Mouse (Mus musculus): ENCODE results near the gene Ccdc18. TPM values are rescaled to one million over a fixed set of nuclear protein-coding genes. Genes with fewer than 3 reads are reported as not detected.

Gene Ccdc18
- polyA plus RNA-seq, 1 experiment from 2014 or later, result 10.7 TPM

DNA sequence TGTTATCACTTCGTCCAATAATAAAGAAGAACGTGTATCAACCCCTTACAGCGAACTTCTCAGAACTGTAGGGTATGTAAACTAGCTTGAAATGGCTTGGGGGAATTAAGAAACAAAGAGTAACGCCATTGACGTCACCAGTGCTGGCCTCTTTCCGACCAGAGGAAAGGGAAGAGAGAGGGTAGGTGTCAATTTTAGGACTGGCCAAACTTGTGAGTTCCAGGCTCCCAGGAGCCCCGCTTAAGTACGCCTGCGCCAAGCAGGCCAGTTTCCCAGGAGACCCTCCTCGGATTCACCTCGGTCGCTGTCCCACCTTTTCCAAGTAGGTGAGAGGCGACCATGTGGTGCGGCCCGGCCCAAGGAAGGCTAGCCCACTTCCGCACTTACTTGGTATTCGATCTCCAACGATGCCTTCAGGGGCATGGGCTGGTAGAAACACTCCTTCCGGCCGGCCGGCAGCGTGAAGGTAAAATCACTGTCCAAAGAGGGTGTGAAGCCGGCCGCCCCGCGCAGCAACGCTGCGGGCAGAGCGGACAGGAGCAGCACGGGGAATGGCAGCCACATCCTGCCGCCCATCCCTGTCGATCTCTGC is 730 bp upstream of the Ccdc18 start:
- H3K4me3 ChIP-seq (ENCODE audit: low read length), result peak overlapping the region; percentile 89
- under 1% methylated on average over 32 of the region's 32 CpGs for WGBS
- peak overlapping the region; percentile 84 for H3K9ac ChIP-seq (ENCODE audit: low read depth, low read length)
- peaks cover 7% of the 10 kb centered on the region; the same call in 1 of the 2 replicates for H3K36me3 ChIP-seq (ENCODE audit: control insufficient read depth, insufficient read depth, low read length)
- peak overlapping the region; percentile 53 for H3K4me2 ChIP-seq (replicated peaks; ENCODE audit: low read depth, low read length)
- no peaks in the 10 kb centered on the region for H3K9me3 ChIP-seq (ENCODE audit: control insufficient read depth, low read length)
- ATAC-seq (ENCODE audit: low FRiP score, low TSS enrichment), result no peak; the same call in 1 of the 2 replicates
- H3K27ac ChIP-seq (ENCODE audit: low read depth, low read length), result peak overlapping the region; percentile 94
- H3K4me1 ChIP-seq (ENCODE audit: control insufficient read depth, insufficient read depth, low read length), result peaks cover 4% of the 10 kb centered on the region; the same call in 1 of the 2 replicates
- H3K27me3 ChIP-seq (ENCODE audit: control insufficient read depth, insufficient read depth, low read length), result no peaks in the 10 kb centered on the region

DNA sequence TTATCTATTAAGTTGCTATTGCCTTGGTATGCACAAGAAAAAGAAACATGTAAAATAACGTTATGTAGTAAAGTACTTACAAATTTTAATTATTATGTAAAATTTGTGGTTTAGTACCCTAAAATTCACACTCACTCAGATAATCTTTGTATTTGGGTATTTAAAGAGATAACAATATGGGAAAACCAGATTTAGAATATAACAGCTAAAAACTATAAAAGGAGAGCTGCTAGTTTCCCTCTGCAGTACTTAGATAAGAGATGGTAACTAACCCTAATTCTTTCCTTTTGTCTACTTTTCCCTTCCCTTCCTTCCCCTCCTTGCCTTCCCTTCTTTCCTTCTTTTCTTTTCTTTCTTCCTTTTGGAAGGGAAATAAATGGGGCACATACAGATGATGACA is 19.9 kb downstream of the Ccdc18 start:
- Histone ChIP-seq H3K36me3 (ENCODE audit: control insufficient read depth, insufficient read depth, low read length) (no peaks in the 10 kb centered on the region), H3K27ac (ENCODE audit: low read depth, low read length) (no peak overlapping the region), H3K4me1 (ENCODE audit: control insufficient read depth, insufficient read depth, low read length) (no peaks in the 10 kb centered on the region), H3K9me3 (ENCODE audit: control insufficient read depth, low read length) (no peaks in the 10 kb centered on the region), H3K4me3 (ENCODE audit: low read length) (no peak overlapping the region), H3K27me3 (ENCODE audit: control insufficient read depth, insufficient read depth, low read length) (no peaks in the 10 kb centered on the region), H3K9ac (ENCODE audit: low read depth, low read length) (no peak overlapping the region), H3K4me2 (replicated peaks; ENCODE audit: low read depth, low read length) (no peak overlapping the region)
- no peak for ATAC-seq (ENCODE audit: low FRiP score, low TSS enrichment)
- WGBS, result 92% methylated on average over 1 of the region's 1 CpGs

DNA sequence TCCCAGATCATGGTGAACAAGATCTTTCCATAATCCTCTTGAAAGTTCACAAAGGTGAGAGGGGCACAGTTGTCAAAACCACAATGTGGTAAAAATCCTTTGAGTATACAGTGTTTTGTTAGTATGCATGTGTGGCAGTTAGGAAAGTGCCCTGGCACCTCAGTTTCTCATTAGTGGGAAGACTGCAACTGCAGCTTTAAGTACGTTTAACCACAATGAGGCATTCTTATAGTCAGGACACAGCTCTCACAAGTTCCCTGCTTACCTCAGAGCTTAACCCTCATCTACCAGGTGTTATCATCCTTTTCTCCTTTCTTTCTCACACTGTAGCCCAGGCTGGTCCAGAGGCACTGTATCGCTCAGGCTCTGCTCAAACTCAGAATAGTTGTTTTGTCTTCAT is 28.1 kb downstream of the Ccdc18 start:
- 86% methylated on average over 2 of the region's 2 CpGs for WGBS
- H3K4me3 ChIP-seq (ENCODE audit: low read length), result no peak overlapping the region
- ATAC-seq (ENCODE audit: low FRiP score, low TSS enrichment), result no peak
- no peaks in the 10 kb centered on the region for H3K27me3 ChIP-seq (ENCODE audit: control insufficient read depth, insufficient read depth, low read length)
- H3K36me3 ChIP-seq (ENCODE audit: control insufficient read depth, insufficient read depth, low read length), result no peaks in the 10 kb centered on the region
- no peaks in the 10 kb centered on the region for H3K4me1 ChIP-seq (ENCODE audit: control insufficient read depth, insufficient read depth, low read length)
- no peak overlapping the region for H3K4me2 ChIP-seq (replicated peaks; ENCODE audit: low read depth, low read length)
- no peak overlapping the region for H3K9ac ChIP-seq (ENCODE audit: low read depth, low read length)
- no peaks in the 10 kb centered on the region for H3K9me3 ChIP-seq (ENCODE audit: control insufficient read depth, low read length)
- H3K27ac ChIP-seq (ENCODE audit: low read depth, low read length), result no peak overlapping the region

DNA sequence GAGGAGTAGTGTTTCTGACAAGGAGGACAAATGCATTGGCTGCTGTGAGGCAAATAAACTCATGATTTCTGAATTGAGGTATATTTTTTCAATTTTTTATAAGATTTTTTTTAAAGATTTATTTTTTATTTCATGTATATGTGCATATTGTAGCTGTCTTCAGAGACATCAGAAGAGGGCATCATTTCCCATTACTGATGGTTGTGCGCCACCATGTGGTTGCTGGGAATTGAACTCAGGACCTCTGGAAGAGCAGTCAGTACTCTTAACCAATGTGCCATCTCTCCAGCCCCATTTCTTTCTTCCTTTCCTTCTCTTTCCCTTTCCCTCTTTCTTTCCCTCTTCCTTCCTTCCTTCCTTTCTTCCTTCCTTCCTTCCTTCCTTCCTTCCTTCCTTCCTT is 31.0 kb downstream of the Ccdc18 start:
- H3K27ac ChIP-seq (ENCODE audit: low read depth, low read length), result no peak overlapping the region
- ATAC-seq (ENCODE audit: low FRiP score, low TSS enrichment), result no peak
- WGBS, result 40% methylated on average over 1 of the region's 1 CpGs
- H3K36me3 ChIP-seq (ENCODE audit: control insufficient read depth, insufficient read depth, low read length), result no peaks in the 10 kb centered on the region
- no peak overlapping the region for H3K9ac ChIP-seq (ENCODE audit: low read depth, low read length)
- no peaks in the 10 kb centered on the region for H3K27me3 ChIP-seq (ENCODE audit: control insufficient read depth, insufficient read depth, low read length)
- no peak overlapping the region for H3K4me2 ChIP-seq (replicated peaks; ENCODE audit: low read depth, low read length)
- no peaks in the 10 kb centered on the region for H3K9me3 ChIP-seq (ENCODE audit: control insufficient read depth, low read length)
- no peak overlapping the region for H3K4me3 ChIP-seq (ENCODE audit: low read length)
- no peaks in the 10 kb centered on the region for H3K4me1 ChIP-seq (ENCODE audit: control insufficient read depth, insufficient read depth, low read length)

DNA sequence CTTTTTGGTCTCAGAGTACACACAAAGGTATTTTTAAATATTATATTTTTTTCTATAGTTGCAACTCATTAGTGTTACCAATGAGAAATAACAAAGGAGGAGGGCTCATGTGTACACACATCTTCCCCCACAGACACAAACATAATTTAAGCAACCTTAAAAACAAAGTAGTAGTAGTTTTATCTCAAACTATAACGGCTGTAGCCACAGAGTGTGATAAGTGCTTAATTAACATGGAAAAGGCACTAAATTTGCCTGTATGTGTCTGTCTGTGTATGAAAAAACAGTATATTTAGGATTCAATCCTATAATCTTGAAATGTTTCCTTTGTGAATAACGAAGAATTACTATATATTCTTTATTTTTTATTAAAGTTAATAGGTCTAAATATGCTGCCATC is 51.4 kb downstream of the Ccdc18 start:
- Histone ChIP-seq H3K4me3 (ENCODE audit: low read length) (no peak overlapping the region), H3K9me3 (ENCODE audit: control insufficient read depth, low read length) (no peaks in the 10 kb centered on the region), H3K36me3 (ENCODE audit: control insufficient read depth, insufficient read depth, low read length) (no peaks in the 10 kb centered on the region), H3K4me2 (replicated peaks; ENCODE audit: low read depth, low read length) (no peak overlapping the region), H3K9ac (ENCODE audit: low read depth, low read length) (no peak overlapping the region), H3K4me1 (ENCODE audit: control insufficient read depth, insufficient read depth, low read length) (no peaks in the 10 kb centered on the region), H3K27ac (ENCODE audit: low read depth, low read length) (no peak overlapping the region), H3K27me3 (ENCODE audit: control insufficient read depth, insufficient read depth, low read length) (no peaks in the 10 kb centered on the region)
- no peak for ATAC-seq (ENCODE audit: low FRiP score, low TSS enrichment)
- 85% methylated on average over 2 of the region's 2 CpGs for WGBS

DNA sequence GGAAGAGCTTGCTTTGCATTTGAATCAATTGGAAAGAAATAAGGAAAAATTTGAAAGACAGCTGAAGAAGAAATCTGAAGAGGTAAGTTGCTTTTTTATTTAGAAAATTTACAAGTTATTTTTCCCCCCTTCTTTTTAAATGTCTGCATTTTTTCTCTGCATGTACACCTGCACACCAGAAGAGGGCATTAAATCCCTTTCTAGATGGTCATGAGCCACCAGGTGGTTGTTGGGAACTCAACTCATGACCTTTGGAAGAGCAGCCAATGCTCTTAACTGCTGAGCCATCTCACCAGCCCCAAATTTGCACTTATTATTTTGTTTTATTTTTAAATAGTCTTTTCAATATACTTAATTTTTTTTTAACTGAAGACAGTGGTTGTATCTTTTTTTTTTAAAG is 56.3 kb downstream of the Ccdc18 start:
- ATAC-seq (ENCODE audit: low FRiP score, low TSS enrichment), result no peak
- H3K4me3 ChIP-seq (ENCODE audit: low read length), result no peak overlapping the region
- no peaks in the 10 kb centered on the region for H3K9me3 ChIP-seq (ENCODE audit: control insufficient read depth, low read length)

DNA sequence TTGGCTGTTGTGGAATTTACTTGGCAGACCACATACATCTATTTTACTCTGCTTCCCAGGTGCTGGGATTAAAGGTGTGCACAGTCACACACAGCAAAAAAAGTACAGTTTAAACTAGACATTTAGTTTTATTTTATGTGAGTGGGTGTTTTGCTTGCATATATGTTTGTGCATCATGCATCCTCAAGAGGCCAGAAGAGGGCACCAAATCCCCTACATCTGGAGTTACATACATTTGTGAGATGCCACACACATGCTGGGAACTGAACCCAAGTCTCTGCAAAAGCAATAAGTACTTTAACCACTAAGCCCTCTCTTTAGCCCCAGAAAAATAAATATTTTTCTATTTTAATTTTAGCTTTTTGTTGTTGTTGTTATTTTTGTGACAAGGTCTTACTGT is 73.3 kb downstream of the Ccdc18 start:
- Histone ChIP-seq H3K4me2 (replicated peaks; ENCODE audit: low read depth, low read length) (no peak overlapping the region), H3K9me3 (ENCODE audit: control insufficient read depth, low read length) (no peaks in the 10 kb centered on the region), H3K4me3 (ENCODE audit: low read length) (no peak overlapping the region), H3K4me1 (ENCODE audit: control insufficient read depth, insufficient read depth, low read length) (no peaks in the 10 kb centered on the region), H3K27me3 (ENCODE audit: control insufficient read depth, insufficient read depth, low read length) (no peaks in the 10 kb centered on the region), H3K27ac (ENCODE audit: low read depth, low read length) (no peak overlapping the region), H3K9ac (ENCODE audit: low read depth, low read length) (no peak overlapping the region), H3K36me3 (ENCODE audit: control insufficient read depth, insufficient read depth, low read length) (no peaks in the 10 kb centered on the region)
- ATAC-seq (ENCODE audit: low FRiP score, low TSS enrichment), result no peak

More for the DNA sequence above, 56.3 kb downstream of the Ccdc18 start:
- Histone ChIP-seq H3K27ac (ENCODE audit: low read depth, low read length) (no peak overlapping the region), H3K4me2 (replicated peaks; ENCODE audit: low read depth, low read length) (no peak overlapping the region), H3K4me1 (ENCODE audit: control insufficient read depth, insufficient read depth, low read length) (no peaks in the 10 kb centered on the region), H3K9ac (ENCODE audit: low read depth, low read length) (no peak overlapping the region), H3K36me3 (ENCODE audit: control insufficient read depth, insufficient read depth, low read length) (no peaks in the 10 kb centered on the region), H3K27me3 (ENCODE audit: control insufficient read depth, insufficient read depth, low read length) (no peaks in the 10 kb centered on the region)

DNA sequence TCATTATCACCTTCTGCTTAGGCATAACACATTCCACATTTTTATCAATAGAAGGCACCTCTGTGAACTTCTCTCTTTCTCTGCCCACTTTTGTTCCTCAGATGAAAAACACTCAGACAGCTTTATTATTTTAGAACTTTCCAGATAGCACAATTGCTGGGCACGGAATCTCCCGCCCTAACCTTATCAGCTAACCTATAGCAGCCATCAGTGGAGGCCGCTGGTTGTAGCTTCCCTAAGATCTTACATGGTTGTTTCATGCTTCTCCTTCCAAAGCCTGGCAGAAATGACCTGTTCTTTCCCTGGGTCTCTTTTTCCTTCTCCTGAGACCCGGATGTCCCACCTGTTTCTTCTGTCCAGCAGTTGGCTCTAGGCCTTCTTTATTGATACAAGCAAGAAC is 78.8 kb downstream of the Ccdc18 start:
- Histone ChIP-seq H3K9me3 (ENCODE audit: control insufficient read depth, low read length) (no peaks in the 10 kb centered on the region), H3K27me3 (ENCODE audit: control insufficient read depth, insufficient read depth, low read length) (no peaks in the 10 kb centered on the region), H3K4me2 (replicated peaks; ENCODE audit: low read depth, low read length) (no peak overlapping the region), H3K4me1 (ENCODE audit: control insufficient read depth, insufficient read depth, low read length) (no peaks in the 10 kb centered on the region), H3K27ac (ENCODE audit: low read depth, low read length) (no peak overlapping the region), H3K36me3 (ENCODE audit: control insufficient read depth, insufficient read depth, low read length) (no peaks in the 10 kb centered on the region), H3K4me3 (ENCODE audit: low read length) (no peak overlapping the region), H3K9ac (ENCODE audit: low read depth, low read length) (no peak overlapping the region)
- no peak for ATAC-seq (ENCODE audit: low FRiP score, low TSS enrichment)
- WGBS, result 94% methylated on average over 4 of the region's 4 CpGs

DNA sequence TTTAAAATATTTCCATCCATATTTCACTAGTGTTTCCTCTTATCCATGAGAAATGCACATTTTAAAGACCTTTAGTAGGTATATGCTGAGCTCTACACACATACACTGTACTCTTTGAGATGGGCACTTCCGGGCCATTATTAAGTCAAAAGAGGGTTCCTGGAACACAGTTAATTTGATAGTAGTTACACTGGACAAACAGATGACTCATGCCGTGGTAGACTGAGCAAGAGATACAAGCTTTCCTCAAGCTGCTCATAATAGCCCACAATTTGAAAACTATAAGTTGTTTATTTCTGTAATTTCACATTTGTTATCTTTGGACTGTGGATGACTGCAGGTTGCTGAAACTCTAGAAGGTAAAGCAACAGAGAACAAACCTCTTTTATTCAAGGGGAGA is 82.3 kb downstream of the Ccdc18 start:
- no peak overlapping the region for H3K4me3 ChIP-seq (ENCODE audit: low read length)
- no peak overlapping the region for H3K4me2 ChIP-seq (replicated peaks; ENCODE audit: low read depth, low read length)
- no peak overlapping the region for H3K27ac ChIP-seq (ENCODE audit: low read depth, low read length)
- H3K36me3 ChIP-seq (ENCODE audit: control insufficient read depth, insufficient read depth, low read length), result no peaks in the 10 kb centered on the region
- ATAC-seq (ENCODE audit: low FRiP score, low TSS enrichment), result no peak
- H3K27me3 ChIP-seq (ENCODE audit: control insufficient read depth, insufficient read depth, low read length), result no peaks in the 10 kb centered on the region
- H3K9ac ChIP-seq (ENCODE audit: low read depth, low read length), result no peak overlapping the region
- WGBS, result 88% methylated on average over 2 of the region's 2 CpGs
- no peaks in the 10 kb centered on the region for H3K9me3 ChIP-seq (ENCODE audit: control insufficient read depth, low read length)
- no peaks in the 10 kb centered on the region for H3K4me1 ChIP-seq (ENCODE audit: control insufficient read depth, insufficient read depth, low read length)
